Mouse (Mus musculus): ENCODE results near the gene Trmt10a.
A peak's percentile ranks its signal among the peaks of the same experiment; 100 is the strongest.

The Trmt10a gene

GRCm38 (mm10) chr3:138133916-138134315 lies 9.3 kb upstream of the Trmt10a start:
- DNase-seq (ENCODE audit: low read depth, low spot score) = no peak

DNA sequence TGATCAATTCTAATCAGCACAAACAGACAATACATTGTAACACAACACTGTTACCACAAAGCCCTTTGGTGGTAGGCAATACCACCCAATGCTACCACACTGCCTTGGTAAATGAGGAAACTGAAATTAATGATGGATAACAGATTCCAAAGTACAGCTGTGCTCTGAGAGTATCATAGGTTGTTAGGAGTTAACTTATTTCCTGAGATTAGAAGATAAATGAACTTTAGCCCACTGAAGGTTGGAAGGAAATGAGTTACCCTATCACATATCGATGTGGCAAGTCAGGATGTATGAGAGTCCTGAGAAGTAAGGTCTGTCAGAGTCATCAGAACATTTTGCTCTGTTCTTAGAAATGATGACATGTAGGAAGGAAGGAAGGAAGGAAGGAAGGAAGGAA lies 8.7 kb upstream of the Trmt10a start:
- DNase-seq (ENCODE audit: low read depth, low spot score) = no peak

DNA sequence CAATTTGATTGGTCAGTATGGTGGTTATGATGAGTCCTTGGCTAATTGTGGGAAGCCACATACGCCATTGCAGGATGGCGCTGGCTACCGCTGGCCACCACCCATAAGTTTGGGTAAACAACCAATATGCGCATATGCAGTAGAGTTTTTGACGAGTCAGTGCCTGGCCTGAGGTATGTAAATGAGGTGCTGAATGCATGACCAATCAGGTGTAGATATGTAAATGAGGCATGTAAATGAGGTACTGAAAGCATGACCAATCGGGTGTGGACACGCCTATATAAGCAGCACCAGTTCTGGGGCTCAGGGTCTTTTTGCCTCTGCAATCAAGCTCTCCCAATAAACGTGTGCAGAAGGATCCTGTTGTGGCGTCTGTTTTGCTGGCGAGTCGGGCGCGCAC lies 5.1 kb upstream of the Trmt10a start:
- peak; percentile 44 for DNase-seq (ENCODE audit: low read depth, low spot score)

DNA sequence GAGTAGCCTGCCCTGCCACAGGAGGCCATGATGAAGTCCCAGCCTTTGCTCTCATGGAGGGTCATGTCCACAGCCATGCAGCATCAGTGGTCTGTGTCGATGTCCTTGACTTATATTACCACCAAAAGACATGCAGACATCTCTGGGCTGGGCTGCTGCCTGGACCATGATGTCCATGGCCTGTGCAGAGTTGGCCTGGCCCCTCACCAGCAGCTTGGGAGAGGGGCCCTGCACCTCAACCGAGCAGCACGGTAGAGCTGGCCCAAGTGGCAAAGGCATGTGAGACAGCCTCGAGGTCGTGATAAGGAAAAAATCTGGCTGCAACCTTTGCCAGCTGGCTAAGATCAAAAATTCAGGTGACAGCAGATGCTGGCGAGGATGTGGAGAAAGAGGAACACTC lies 3.6 kb upstream of the Trmt10a start:
- DNase-seq (ENCODE audit: low read depth, low spot score) = no peak

DNA sequence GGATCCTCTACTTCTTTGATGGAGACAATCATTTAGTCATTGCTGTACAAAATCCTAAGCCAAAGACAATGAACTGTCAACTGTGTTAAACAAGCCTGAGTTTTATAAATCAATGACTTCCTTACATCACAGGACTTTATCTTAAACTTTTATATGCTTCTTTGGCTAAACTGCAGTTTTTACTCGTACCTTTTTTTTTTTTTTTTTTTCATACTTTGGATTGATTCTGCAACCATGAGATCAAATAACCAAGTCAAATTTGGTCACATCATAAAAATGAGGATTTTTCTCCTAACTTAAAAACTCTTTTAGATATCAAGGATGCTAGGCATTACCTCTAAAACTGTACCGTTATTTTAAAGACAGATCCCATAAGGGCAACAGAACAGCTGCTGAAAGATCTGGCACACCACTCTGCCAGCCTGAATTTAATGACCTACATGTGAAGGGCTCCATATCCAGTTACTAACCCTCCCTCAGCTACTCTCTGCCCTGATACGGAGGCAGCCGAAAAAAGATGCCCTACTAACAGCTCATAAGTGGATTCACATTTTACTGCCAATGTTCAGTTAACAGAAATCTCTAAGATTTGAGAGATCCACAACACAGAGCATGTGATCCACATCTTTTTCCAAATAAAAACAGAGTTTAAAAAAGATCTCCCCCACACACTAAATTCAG lies 1.1 kb upstream of the Trmt10a start:
- no peak for DNase-seq (ENCODE audit: low read depth, low spot score)

DNA sequence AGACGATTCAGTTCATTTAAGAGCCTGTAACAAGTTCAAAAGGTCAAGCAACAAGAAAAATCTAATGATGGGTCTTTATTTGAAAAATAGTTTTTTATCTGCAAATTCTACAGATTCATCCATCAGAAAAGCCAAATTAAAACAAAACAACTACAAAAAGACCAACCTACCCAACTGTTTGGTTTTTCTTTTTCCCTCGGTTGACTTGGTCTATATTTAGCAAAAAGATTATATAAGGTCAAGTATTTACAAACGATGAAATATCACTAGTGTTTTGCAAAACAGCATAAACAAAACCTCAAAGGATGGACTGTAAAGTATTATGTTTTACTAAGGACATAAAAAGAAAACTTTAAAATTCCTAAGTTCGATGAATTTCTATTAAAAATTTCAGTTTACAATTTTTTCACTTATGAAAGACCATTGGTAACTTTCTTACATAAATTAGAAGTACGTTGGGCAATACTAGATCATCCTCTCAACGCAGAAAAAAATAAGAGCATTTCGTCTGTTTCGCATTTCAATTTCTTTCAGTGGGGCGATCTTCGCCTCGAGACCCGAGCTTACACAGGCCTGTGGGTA lies 424 bp upstream of the Trmt10a start:
- DNase-seq (ENCODE audit: low read depth, low spot score) = no peak

DNA sequence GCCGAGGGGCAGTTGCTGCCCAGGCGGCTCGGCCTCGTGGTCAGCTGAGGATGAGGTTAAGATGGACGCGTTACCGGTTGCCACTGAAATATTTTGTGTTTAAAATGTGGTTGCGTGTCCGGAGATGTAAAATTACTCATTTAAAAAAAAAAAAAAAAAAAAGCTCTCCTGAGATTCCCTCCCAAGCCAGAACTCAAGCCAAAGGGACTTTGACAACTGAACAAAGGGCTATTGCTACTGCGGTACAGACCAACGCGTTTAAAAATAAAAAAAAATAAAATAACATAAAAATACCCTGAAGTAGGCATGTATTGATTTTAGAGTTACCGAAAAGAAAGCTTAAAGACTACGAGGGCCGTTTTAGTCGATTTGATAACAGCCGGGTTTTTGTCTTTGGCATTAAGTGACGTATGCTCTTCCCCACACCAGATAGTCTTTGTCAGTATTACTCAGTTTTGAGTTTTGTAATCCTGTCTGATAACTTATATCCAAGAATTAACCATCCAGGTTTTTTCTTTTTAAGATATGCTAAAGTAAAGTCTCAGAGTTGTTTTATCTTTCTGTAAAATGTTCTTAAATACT lies 903 bp downstream of the Trmt10a start:
- DNase-seq (ENCODE audit: low read depth, low spot score) = no peak

- DNase-seq (ENCODE audit: low read depth, low spot score) = peak; percentile 85
These were observed 1.5 kb downstream of the Trmt10a start, which contains the start of gene Mttp for GRCm38 (mm10) chr3:138144642-138145171. TSS of gene Mttp (minus strand) at chr3:138144968.

DNA sequence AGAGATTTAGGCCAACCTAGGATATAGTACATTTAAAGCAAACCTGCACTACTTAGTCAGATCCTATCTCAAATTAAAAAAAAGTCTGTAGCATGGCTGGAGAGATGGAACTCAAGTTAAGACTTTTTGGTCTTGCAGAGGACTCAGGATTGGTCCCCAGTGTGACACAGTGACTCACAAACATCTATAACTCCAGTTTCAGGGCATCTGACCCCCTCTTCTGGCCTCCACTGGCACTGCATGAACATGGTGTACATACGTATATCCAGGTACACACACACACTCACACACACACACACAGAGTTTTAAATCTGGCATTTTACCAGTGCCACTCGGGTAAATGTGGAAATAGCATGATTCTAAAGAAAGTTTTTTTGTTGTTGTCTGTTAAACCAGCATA lies 5.6 kb downstream of the Trmt10a start:
- peak; percentile 65 for DNase-seq (ENCODE audit: low read depth, low spot score)

GRCm38 (mm10) chr3:138155062-138155461 lies 11.8 kb downstream of the Trmt10a start:
- no peak for DNase-seq (ENCODE audit: low read depth, low spot score)

DNA sequence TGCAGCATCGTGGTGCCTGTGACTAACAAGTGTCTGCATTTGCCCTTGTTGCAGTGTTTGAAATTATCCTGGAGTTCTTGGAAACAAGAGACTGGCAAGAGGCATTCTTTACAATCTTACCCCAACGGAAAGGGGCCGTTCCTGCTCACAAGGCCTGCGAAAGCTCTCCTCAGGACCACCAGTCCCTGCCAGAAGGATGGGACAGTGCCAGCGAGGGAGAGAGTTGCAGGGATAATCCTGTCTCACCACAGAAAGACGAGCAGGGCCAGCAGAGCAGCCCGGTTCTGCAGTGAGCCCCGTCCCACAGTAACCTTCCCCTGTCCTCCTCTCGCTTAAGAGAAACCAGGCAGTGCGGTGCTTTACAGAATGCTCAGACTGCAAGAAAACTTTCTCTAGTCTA lies 13.4 kb downstream of the Trmt10a start:
- DNase-seq (ENCODE audit: low read depth, low spot score) = no peak

DNA sequence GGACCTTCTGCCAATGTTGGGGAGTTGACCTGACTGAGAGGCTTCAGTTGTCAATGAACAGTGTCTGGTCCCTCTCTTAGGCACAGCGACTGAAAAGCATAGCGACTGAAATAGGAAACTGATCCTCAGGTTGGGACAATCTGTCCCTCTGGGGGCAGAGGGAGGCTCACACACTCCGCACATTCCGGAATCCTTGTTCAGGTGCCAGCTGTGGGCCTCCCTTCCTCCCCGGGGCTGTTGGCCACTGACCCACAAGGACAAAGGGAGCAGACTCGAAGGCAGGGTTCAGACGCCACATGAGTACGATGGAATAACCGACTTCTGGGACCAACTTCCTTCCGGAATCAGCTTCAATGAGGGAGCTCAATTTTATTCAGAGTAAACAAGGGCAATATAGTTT lies 18.4 kb downstream of the Trmt10a start:
- no peak for DNase-seq (ENCODE audit: low read depth, low spot score)

GRCm38 (mm10) chr3:138162553-138163183 lies 19.4 kb downstream of the Trmt10a start:
- peak; percentile 54 for DNase-seq (ENCODE audit: low read depth, low spot score)

GRCm38 (mm10) chr3:138173291-138173690 lies 30.0 kb downstream of the Trmt10a start:
- DNase-seq (ENCODE audit: low read depth, low spot score) = peak; percentile 40

- DNase-seq (ENCODE audit: low read depth, low spot score) = no peak
These were observed 32.3 kb downstream of the Trmt10a start for GRCm38 (mm10) chr3:138175551-138175950.

- no peak for DNase-seq (ENCODE audit: low read depth, low spot score)
These were observed 38.8 kb downstream of the Trmt10a start for GRCm38 (mm10) chr3:138182019-138182418.

DNA sequence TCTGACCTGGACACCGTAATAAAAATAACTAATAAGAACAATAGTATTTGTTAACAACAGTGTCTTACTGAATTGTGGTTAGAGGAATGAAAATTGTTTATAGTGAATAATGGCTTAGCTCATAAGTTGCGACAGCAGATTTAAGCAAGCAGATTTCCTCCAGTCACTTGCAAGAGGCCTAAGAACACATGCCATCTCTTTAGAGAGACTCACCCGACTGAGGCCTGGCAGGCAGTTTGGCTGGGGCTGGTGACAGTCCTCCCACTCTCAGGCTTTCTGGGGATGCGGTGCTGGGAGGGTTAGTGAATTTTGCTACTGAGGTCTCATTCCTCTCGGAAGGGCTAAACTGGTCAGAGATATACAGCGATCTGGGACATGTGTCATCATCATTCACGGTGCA lies 40.1 kb downstream of the Trmt10a start:
- DNase-seq (ENCODE audit: low read depth, low spot score) = no peak

GRCm38 (mm10) chr3:138185290-138185689 lies 42.0 kb downstream of the Trmt10a start:
- no peak for DNase-seq (ENCODE audit: low read depth, low spot score)

GRCm38 (mm10) chr3:138185995-138186930 lies 43.0 kb downstream of the Trmt10a start:
- DNase-seq (ENCODE audit: low read depth, low spot score) = no peak

GRCm38 (mm10) chr3:138192260-138192659 lies 49.0 kb downstream of the Trmt10a start:
- no peak for DNase-seq (ENCODE audit: low read depth, low spot score)

GRCm38 (mm10) chr3:138193683-138194302 lies 50.5 kb downstream of the Trmt10a start, which contains the start of gene 4930579F01Rik:
TSS of gene 4930579F01Rik (minus strand) at chr3:138193825.
- peak; percentile 55 for DNase-seq (ENCODE audit: low read depth, low spot score)

Data from ZHBTc4 (cell line).